Mouse (Mus musculus): ENCODE measurements around the gene Exoc6b. TPM values are rescaled to one million over a fixed set of nuclear protein-coding genes. Genes with fewer than 3 reads are reported as not detected.

Gene Exoc6b
- polyA plus RNA-seq, 1 experiment from 2014 or later, result 52.2 TPM

- Histone ChIP-seq H3K4me1 (replicated peaks) (peaks cover 22% of the 10 kb centered on the region), H3K36me3 (no peaks in the 10 kb centered on the region), H3K9ac (replicated peaks) (no peak overlapping the region), H3K27me3 (no peaks in the 10 kb centered on the region), H3K4me3 (replicated peaks) (no peak overlapping the region), H3K4me2 (replicated peaks) (no peak overlapping the region), H3K9me3 (no peaks in the 10 kb centered on the region), H3K27ac (no peak overlapping the region)
- ATAC-seq, result peak; percentile 79
- WGBS, result 40% methylated on average over 5 of the region's 5 CpGs
Measured at GRCm38 (mm10) chr6:84746193-84746846, 323.0 kb downstream of the Exoc6b start.

- Histone ChIP-seq H3K4me3 (replicated peaks) (no peak overlapping the region), H3K4me2 (replicated peaks) (no peak overlapping the region), H3K9ac (replicated peaks) (no peak overlapping the region), H3K36me3 (no peaks in the 10 kb centered on the region), H3K27ac (no peak overlapping the region), H3K27me3 (no peaks in the 10 kb centered on the region), H3K9me3 (no peaks in the 10 kb centered on the region), H3K4me1 (replicated peaks) (peaks cover 22% of the 10 kb centered on the region)
- 91% methylated on average over 7 of the region's 7 CpGs for WGBS
- no peak for ATAC-seq
Measured at GRCm38 (mm10) chr6:84745570-84745969, 323.7 kb downstream of the Exoc6b start.

- H3K4me2 ChIP-seq (replicated peaks), result no peak overlapping the region
- 77% methylated on average over 3 of the region's 3 CpGs for WGBS
- H3K27ac ChIP-seq, result no peak overlapping the region
- peaks cover 16% of the 10 kb centered on the region for H3K4me1 ChIP-seq (replicated peaks)
- H3K4me3 ChIP-seq (replicated peaks), result no peak overlapping the region
- H3K36me3 ChIP-seq, result no peaks in the 10 kb centered on the region
- no peak for ATAC-seq
- H3K9me3 ChIP-seq, result no peaks in the 10 kb centered on the region
- no peaks in the 10 kb centered on the region for H3K27me3 ChIP-seq
- no peak overlapping the region for H3K9ac ChIP-seq (replicated peaks)
Measured at GRCm38 (mm10) chr6:84742227-84742626, 327.1 kb downstream of the Exoc6b start.

GRCm38 (mm10) chr6:84736942-84737341 lies 332.4 kb downstream of the Exoc6b start:
- Histone ChIP-seq H3K4me2 (replicated peaks) (no peak overlapping the region), H3K27ac (no peak overlapping the region), H3K9me3 (no peaks in the 10 kb centered on the region), H3K9ac (replicated peaks) (no peak overlapping the region), H3K4me3 (replicated peaks) (no peak overlapping the region), H3K4me1 (replicated peaks) (no peaks in the 10 kb centered on the region), H3K27me3 (no peaks in the 10 kb centered on the region), H3K36me3 (no peaks in the 10 kb centered on the region)
- no peak for ATAC-seq
- WGBS, result 65% methylated on average over 3 of the region's 3 CpGs

DNA sequence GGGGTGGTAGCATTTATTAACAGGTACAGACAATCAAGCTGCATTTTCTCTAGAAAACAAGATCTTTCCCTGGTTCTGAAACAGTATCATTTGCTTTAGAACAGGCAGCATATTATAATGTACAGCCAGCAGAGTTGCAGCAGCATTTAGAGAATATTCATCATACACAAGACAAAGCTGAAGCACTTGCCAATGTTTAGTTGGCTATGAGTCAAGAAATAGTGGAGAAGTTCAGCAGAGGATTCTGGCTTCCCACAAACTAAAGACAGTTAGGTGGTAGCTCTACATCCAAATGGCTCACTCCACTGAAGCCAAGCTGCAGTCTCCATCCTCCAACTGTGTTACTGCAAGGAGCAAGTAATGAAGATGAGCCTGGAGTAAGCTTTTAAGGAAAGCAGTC lies 342.4 kb downstream of the Exoc6b start:
- Histone ChIP-seq H3K4me1 (replicated peaks) (no peaks in the 10 kb centered on the region), H3K9me3 (no peaks in the 10 kb centered on the region), H3K27me3 (no peaks in the 10 kb centered on the region), H3K36me3 (no peaks in the 10 kb centered on the region), H3K4me3 (replicated peaks) (no peak overlapping the region), H3K27ac (no peak overlapping the region), H3K9ac (replicated peaks) (no peak overlapping the region), H3K4me2 (replicated peaks) (no peak overlapping the region)
- no peak for ATAC-seq

DNA sequence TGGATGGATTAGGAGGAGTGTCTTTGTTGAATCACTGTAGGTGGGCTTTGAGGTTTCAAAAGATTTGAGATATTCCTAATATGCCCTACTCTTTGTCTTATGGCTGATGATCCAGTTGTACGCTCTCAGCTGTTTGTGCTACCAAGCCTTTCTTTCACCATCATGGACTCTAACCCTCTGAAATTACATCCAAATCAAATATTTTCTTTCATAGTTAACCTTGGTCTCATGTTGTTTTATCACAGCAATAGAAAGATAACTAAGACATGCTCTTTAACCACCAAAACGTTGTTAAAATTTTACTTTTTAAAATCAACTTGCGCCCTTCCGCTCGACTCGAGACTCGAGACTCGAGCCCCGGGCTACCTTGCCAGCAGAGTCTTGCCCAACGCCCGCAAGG lies 356.1 kb downstream of the Exoc6b start:
- WGBS, result 88% methylated on average over 11 of the region's 11 CpGs

DNA sequence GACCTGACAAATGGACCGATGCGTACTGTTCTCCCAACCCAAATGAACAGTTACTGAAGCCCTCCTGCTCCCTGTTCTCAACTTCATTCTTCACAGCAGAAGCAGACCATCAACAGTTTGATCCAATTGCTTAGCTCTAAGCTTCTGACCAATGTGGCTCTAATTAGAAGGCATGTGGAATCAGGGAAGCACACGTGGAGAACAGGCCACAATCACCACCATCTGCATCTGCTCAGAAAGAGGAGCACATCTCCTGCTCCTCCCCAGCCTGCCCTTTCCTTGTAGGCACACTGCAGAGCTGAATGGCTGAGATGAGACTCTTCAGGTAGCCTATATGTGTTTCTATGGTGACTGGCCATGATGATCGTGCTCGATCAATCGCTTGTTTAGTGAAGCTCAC lies 358.5 kb downstream of the Exoc6b start:
- H3K4me3 ChIP-seq (replicated peaks), result no peak overlapping the region
- H3K9ac ChIP-seq (replicated peaks), result no peak overlapping the region
- H3K36me3 ChIP-seq, result no peaks in the 10 kb centered on the region
- H3K4me1 ChIP-seq (replicated peaks), result 0 out of 2 replicates have a peak, but pooled peaks cover 5% of the 10 kb centered on the region
- H3K27me3 ChIP-seq, result no peaks in the 10 kb centered on the region
- WGBS, result 85% methylated on average over 6 of the region's 6 CpGs
- ATAC-seq, result no peak
- H3K27ac ChIP-seq, result no peak overlapping the region
- H3K9me3 ChIP-seq, result no peaks in the 10 kb centered on the region
- no peak overlapping the region for H3K4me2 ChIP-seq (replicated peaks)

More for the DNA sequence above, 356.1 kb downstream of the Exoc6b start:
- H3K4me2 ChIP-seq (replicated peaks), result no peak overlapping the region
- no peaks in the 10 kb centered on the region for H3K4me1 ChIP-seq (replicated peaks)
- H3K36me3 ChIP-seq, result no peaks in the 10 kb centered on the region
- H3K27ac ChIP-seq, result no peak overlapping the region
- H3K27me3 ChIP-seq, result no peaks in the 10 kb centered on the region
- H3K9me3 ChIP-seq, result no peaks in the 10 kb centered on the region
- no peak for ATAC-seq
- H3K4me3 ChIP-seq (replicated peaks), result no peak overlapping the region
- H3K9ac ChIP-seq (replicated peaks), result no peak overlapping the region

- Histone ChIP-seq H3K27me3 (no peaks in the 10 kb centered on the region), H3K4me1 (replicated peaks) (0 out of 2 replicates have a peak, but pooled peaks cover 5% of the 10 kb centered on the region), H3K27ac (no peak overlapping the region), H3K9me3 (no peaks in the 10 kb centered on the region), H3K4me3 (replicated peaks) (no peak overlapping the region), H3K4me2 (replicated peaks) (no peak overlapping the region), H3K9ac (replicated peaks) (no peak overlapping the region), H3K36me3 (no peaks in the 10 kb centered on the region)
- WGBS, result 84% methylated on average over 4 of the region's 4 CpGs
- no peak for ATAC-seq
Measured at GRCm38 (mm10) chr6:84708631-84709030, 360.7 kb downstream of the Exoc6b start.

- no peak for ATAC-seq
- Histone ChIP-seq H3K9me3 (no peaks in the 10 kb centered on the region), H3K27ac (no peak overlapping the region), H3K27me3 (no peaks in the 10 kb centered on the region), H3K9ac (replicated peaks) (no peak overlapping the region), H3K4me3 (replicated peaks) (no peak overlapping the region), H3K36me3 (no peaks in the 10 kb centered on the region), H3K4me1 (replicated peaks) (peaks cover 7% of the 10 kb centered on the region; the same call in 1 of the 2 replicates), H3K4me2 (replicated peaks) (no peak overlapping the region)
- WGBS, result 85% methylated on average over 5 of the region's 5 CpGs
Measured at GRCm38 (mm10) chr6:84699579-84699978, 369.7 kb downstream of the Exoc6b start.

GRCm38 (mm10) chr6:84698288-84698673 lies 371.0 kb downstream of the Exoc6b start:
- 40% methylated on average over 1 of the region's 1 CpGs for WGBS
- no peak for ATAC-seq

GRCm38 (mm10) chr6:84697474-84698287 lies 371.6 kb downstream of the Exoc6b start:
- Histone ChIP-seq H3K4me3 (replicated peaks) (no peak overlapping the region), H3K4me2 (replicated peaks) (no peak overlapping the region), H3K27me3 (no peaks in the 10 kb centered on the region), H3K9me3 (no peaks in the 10 kb centered on the region), H3K9ac (replicated peaks) (no peak overlapping the region), H3K27ac (no peak overlapping the region), H3K36me3 (no peaks in the 10 kb centered on the region), H3K4me1 (replicated peaks) (peaks cover 21% of the 10 kb centered on the region)
- no peak for ATAC-seq
- 48% methylated on average over 9 of the region's 9 CpGs for WGBS

More at GRCm38 (mm10) chr6:84698288-84698673, 371.0 kb downstream of the Exoc6b start:
- no peak overlapping the region for H3K27ac ChIP-seq
- no peak overlapping the region for H3K4me2 ChIP-seq (replicated peaks)
- H3K9ac ChIP-seq (replicated peaks), result no peak overlapping the region
- no peaks in the 10 kb centered on the region for H3K9me3 ChIP-seq
- no peak overlapping the region for H3K4me3 ChIP-seq (replicated peaks)
- H3K27me3 ChIP-seq, result no peaks in the 10 kb centered on the region
- no peaks in the 10 kb centered on the region for H3K36me3 ChIP-seq
- peaks cover 15% of the 10 kb centered on the region for H3K4me1 ChIP-seq (replicated peaks)

GRCm38 (mm10) chr6:84693844-84694243 lies 375.5 kb downstream of the Exoc6b start:
- Histone ChIP-seq H3K27me3 (no peaks in the 10 kb centered on the region), H3K9ac (replicated peaks) (no peak overlapping the region), H3K36me3 (no peaks in the 10 kb centered on the region), H3K4me1 (replicated peaks) (peaks cover 27% of the 10 kb centered on the region), H3K27ac (0 out of 2 replicates have a peak overlapping the region, but pooled peaks have one; percentile 6), H3K4me3 (replicated peaks) (no peak overlapping the region), H3K9me3 (no peaks in the 10 kb centered on the region), H3K4me2 (replicated peaks) (no peak overlapping the region)
- 43% methylated on average over 4 of the region's 4 CpGs for WGBS
- ATAC-seq, result no peak

Measured in midbrain, embryonic 13.5 days (tissue).